Mouse (Mus musculus) retina, embryonic 14.5 days (tissue): ENCODE measurements at regions not wholly inside any gene's neighbourhood (a gene's known extent, or its start where the extent isn't known, plus 50 kb on each side); places are given as distances from the start of the nearest gene placed in this dataset.

Experiments used
- DNase-seq: peaks from one replicate; pipeline ENCODE4 v3.0.0-alpha.2; 2015; ENCODE audit warnings: low spot score

GRCm38 (mm10) chr15:52959711-52960110 lies 925.0 kb upstream of the Gm7489 start:
- no peak for DNase-seq

- no peak for DNase-seq
Observed at GRCm38 (mm10) chr15:52961491-52961890, 923.2 kb upstream of the Gm7489 start.

- peak; percentile 41 for DNase-seq
Observed at GRCm38 (mm10) chr15:52963918-52964317, 920.8 kb upstream of the Gm7489 start.

GRCm38 (mm10) chr15:52964403-52964802 lies 920.3 kb upstream of the Gm7489 start:
- DNase-seq, result peak; percentile 2

GRCm38 (mm10) chr15:52967801-52968235 lies 916.9 kb upstream of the Gm7489 start:
- peak; percentile 19 for DNase-seq

- no peak for DNase-seq
Observed at GRCm38 (mm10) chr15:52982821-52983220, 901.9 kb upstream of the Gm7489 start.

GRCm38 (mm10) chr15:52990580-52990979 lies 894.1 kb upstream of the Gm7489 start:
- no peak for DNase-seq

- no peak for DNase-seq
Observed at GRCm38 (mm10) chr15:52994351-52994750, 890.4 kb upstream of the Gm7489 start.

GRCm38 (mm10) chr15:52999200-52999599 lies 885.5 kb upstream of the Gm7489 start:
- DNase-seq, result no peak

- no peak for DNase-seq
Observed at GRCm38 (mm10) chr15:52999776-53000175, 884.9 kb upstream of the Gm7489 start.

- DNase-seq, result no peak
Observed at GRCm38 (mm10) chr15:53001429-53001828, 883.3 kb upstream of the Gm7489 start.

- DNase-seq, result no peak
Observed at GRCm38 (mm10) chr15:53001964-53002363, 882.7 kb upstream of the Gm7489 start.

- no peak for DNase-seq
Observed at GRCm38 (mm10) chr15:53004078-53004477, 880.6 kb upstream of the Gm7489 start.

- no peak for DNase-seq
Observed at GRCm38 (mm10) chr15:53006844-53007243, 877.9 kb upstream of the Gm7489 start.

- DNase-seq, result no peak
Observed at GRCm38 (mm10) chr15:53009337-53009736, 875.4 kb upstream of the Gm7489 start.
